12 mouse cellular contexts compared by ENCODE assay signal in genomic region chr10:93813755-93814154, GRCm38 (mm10). TPM values are rescaled to one million over a fixed set of nuclear protein-coding genes. Genes with fewer than 3 reads are reported as not detected.
DNase-seq lines count a peak whose midpoint lies in the region; ATAC-seq and TF ChIP-seq lines count a peak whose summit lies in the region.
"Had no signal": no experiment of that assay in that cellular context is flagged by ENCODE, and none has a peak within 500 bp of the region (broad histone marks: within the 10 kb centered on the region; RNA-seq: fewer than 3 reads in every experiment).

No protein-coding gene starts in this region.

- H3K27me3 ChIP-seq in embryonic facial prominence, embryonic 13.5 days: peaks cover 14% of the 10 kb centered on the region
- H3K27me3 ChIP-seq in midbrain, embryonic 14.5 days (ENCODE audit: control insufficient read depth, insufficient read depth, low read length): no peaks in the 10 kb centered on the region
- H3K27me3 ChIP-seq: stomach, embryonic 15.5 days had no signal

- H3K4me1 ChIP-seq in embryonic facial prominence, embryonic 13.5 days: 0 out of 2 replicates have a peak, but pooled peaks cover 3% of the 10 kb centered on the region
- H3K4me1 ChIP-seq in midbrain, embryonic 14.5 days (ENCODE audit: control insufficient read depth, insufficient read depth, low read length): no peaks in the 10 kb centered on the region
- H3K4me1 ChIP-seq: stomach, embryonic 15.5 days had no signal

- 44% methylated on average over 10 of the region's 10 CpGs for WGBS in embryonic facial prominence, embryonic 13.5 days
- WGBS in midbrain, embryonic 14.5 days: 37% methylated on average over 10 of the region's 10 CpGs

- H3K4me3 ChIP-seq in layer of hippocampus, adult 2 months: no peak overlapping the region
- H3K4me3 ChIP-seq in embryonic facial prominence, embryonic 13.5 days: no peak overlapping the region
- no peak overlapping the region for H3K4me3 ChIP-seq in midbrain, embryonic 14.5 days (replicated peaks; ENCODE audit: low read depth, low read length)
- H3K4me3 ChIP-seq: stomach, embryonic 15.5 days had no signal

- no peak overlapping the region for H3K27ac ChIP-seq in layer of hippocampus, adult 2 months
- no peak overlapping the region for H3K27ac ChIP-seq in embryonic facial prominence, embryonic 13.5 days
- H3K27ac ChIP-seq in midbrain, embryonic 14.5 days (replicated peaks; ENCODE audit: low read depth, low read length): no peak overlapping the region
- H3K27ac ChIP-seq: macrophage; stomach, embryonic 15.5 days had no signal

- H3K9ac ChIP-seq in embryonic facial prominence, embryonic 13.5 days: no peak overlapping the region
- no peak overlapping the region for H3K9ac ChIP-seq in midbrain, embryonic 14.5 days (replicated peaks; ENCODE audit: low read length)
- H3K9ac ChIP-seq: stomach, embryonic 15.5 days had no signal

- H3K4me2 ChIP-seq in embryonic facial prominence, embryonic 13.5 days: no peak overlapping the region
- H3K4me2 ChIP-seq in midbrain, embryonic 14.5 days (ENCODE audit: low read length): no peak overlapping the region
- H3K4me2 ChIP-seq: stomach, embryonic 15.5 days had no signal

- DNase-seq in cerebellum, adult 9-11 months: peak; percentile 22
- no peak for DNase-seq in cerebellum, adult 11 months
- DNase-seq in layer of hippocampus, adult 2 months (ENCODE audit: low spot score in 2 of 2): no peak
- no peak for DNase-seq in layer of hippocampus, adult 9-10 months (ENCODE audit: low spot score)
- DNase-seq in midbrain, embryonic 14.5 days: peak; percentile 70
- no peak for DNase-seq in urinary bladder, adult 2 months (ENCODE audit: low spot score)

- peak; percentile 57 for TF ChIP-seq CTCF in layer of hippocampus, adult 2 months (conservative IDR thresholded peaks at IDR 0.05)

- H3K9me3 ChIP-seq in embryonic facial prominence, embryonic 13.5 days: no peaks in the 10 kb centered on the region
- H3K9me3 ChIP-seq in midbrain, embryonic 14.5 days (ENCODE audit: control insufficient read depth, low read length): no peaks in the 10 kb centered on the region
- H3K9me3 ChIP-seq: stomach, embryonic 15.5 days had no signal

- H3K36me3 ChIP-seq in embryonic facial prominence, embryonic 13.5 days: no peaks in the 10 kb centered on the region
- no peaks in the 10 kb centered on the region for H3K36me3 ChIP-seq in midbrain, embryonic 14.5 days (ENCODE audit: control insufficient read depth, insufficient read depth, low read length)
- H3K36me3 ChIP-seq: stomach, embryonic 15.5 days had no signal

- peak; percentile 48; the same call in 1 of the 2 replicates for ATAC-seq in embryonic facial prominence, embryonic 13.5 days (ENCODE audit: insufficient number of reproducible peaks, insufficient read depth, low FRiP score, low TSS enrichment, low read depth)
- ATAC-seq in midbrain, embryonic 14.5 days (ENCODE audit: low FRiP score, low TSS enrichment): peak; percentile 37; the same call in 1 of the 2 replicates
- no peak for ATAC-seq in activated CD4-positive, CD25-positive, alpha-beta regulatory T cell, adult 4 months

RNA-seq across cellular contexts. Expression of gene Usp44, which starts 17.6 kb away (rescaled TPM):
- not detected for total RNA-seq in layer of hippocampus, adult 2 months (2021)
- 1.9 and 2.9 TPM in 2 replicates for polyA plus RNA-seq in embryonic facial prominence, embryonic 13.5 days (2015; fragmentation: Nextera tagmentation; extraction: Ambion mirVana)
- polyA plus RNA-seq in midbrain, embryonic 14.5 days (2014; fragmentation: Nextera tagmentation; extraction: Ambion mirVana): 0.26 and 0.84 TPM in 2 replicates
- polyA plus RNA-seq in activated CD4-positive, CD25-positive, alpha-beta regulatory T cell, adult 4 months (2017; shearing (Covaris generic)): under 1 TPM in 1 of 2 experiments, not detected in 1; 0.17 TPM
- not detected in 2 replicates for polyA plus RNA-seq in urinary bladder, adult 2 months (2012; rRNA removed)
- total RNA-seq: heart, adult 8-10 months; left cerebral cortex, postnatal 10 days had no signal
- polyA plus RNA-seq: macrophage had no signal

Comparison
In these comparisons a context has a peak if more than half of its experiments do, and no peak if none do; other contexts are left out.
1. DNase-seq: peak in cerebellum, adult 9-11 months (single experiment) and midbrain, embryonic 14.5 days (single experiment); none in cerebellum, adult 11 months (single experiment), layer of hippocampus, adult 2 months (0 of 2), layer of hippocampus, adult 9-10 months (single experiment) and urinary bladder, adult 2 months (single experiment).